Comparison of ENCODE assay signal across 13 mouse cellular contexts in the genomic region with DNA sequence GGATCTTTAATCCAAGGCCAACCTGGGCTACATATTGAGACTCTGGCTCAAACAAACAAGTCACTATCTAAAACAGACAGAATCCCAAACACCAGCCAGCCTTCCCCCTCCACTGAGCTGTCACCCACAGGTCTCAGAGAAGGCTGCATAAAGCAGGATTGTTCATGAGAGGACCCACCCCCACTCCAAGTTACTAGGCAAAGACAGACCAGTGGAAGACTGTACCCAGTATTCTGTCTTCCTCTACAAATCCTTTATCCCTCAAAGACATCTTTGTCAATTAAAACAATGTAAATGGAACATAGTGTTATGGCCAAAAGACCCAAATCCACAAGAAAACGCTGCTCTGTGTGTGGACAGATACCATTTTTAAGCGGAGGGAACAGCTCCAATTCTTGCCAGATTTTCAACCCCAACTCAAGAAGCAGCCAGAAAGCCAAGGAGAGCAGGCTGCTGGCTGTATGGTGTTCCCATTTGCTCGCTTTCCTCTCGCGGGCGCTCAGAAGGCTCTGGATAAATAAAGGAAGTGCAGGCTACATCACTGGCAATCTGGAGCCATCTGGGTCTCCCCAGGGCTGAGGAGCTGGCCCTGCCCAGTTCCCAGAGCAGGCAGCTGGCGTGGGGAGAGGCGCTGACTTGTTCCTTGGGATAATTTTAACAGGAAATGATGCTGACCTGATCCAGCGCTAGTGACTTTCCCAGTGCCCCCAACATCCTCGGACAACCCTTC. TPM values are rescaled to one million over a fixed set of nuclear protein-coding genes. Genes with fewer than 3 reads are reported as not detected.
A peak's percentile ranks its signal among the peaks of the same experiment; 100 is the strongest.
DNase-seq lines count a peak whose midpoint lies in the region; ATAC-seq and TF ChIP-seq lines count a peak whose summit lies in the region.
"Had no signal": no experiment of that assay in that cellular context is flagged by ENCODE, and none has a peak within 500 bp of the region (broad histone marks: within the 10 kb centered on the region; RNA-seq: fewer than 3 reads in every experiment).

No protein-coding gene starts in this region.

- H3K4me2 ChIP-seq in hindbrain, postnatal 0 days (ENCODE audit: low read depth, low read length) = no peak overlapping the region
- H3K4me2 ChIP-seq in hindbrain, embryonic 13.5 days = no peak overlapping the region
- no peak overlapping the region for H3K4me2 ChIP-seq in midbrain, embryonic 11.5 days
- H3K4me2 ChIP-seq: forebrain, embryonic 13.5 days; limb, embryonic 13.5 days had no signal

- 0 out of 2 replicates have a peak, but pooled peaks cover 1% of the 10 kb centered on the region for H3K9me3 ChIP-seq in hindbrain, postnatal 0 days (ENCODE audit: low read length)
- H3K9me3 ChIP-seq in hindbrain, embryonic 13.5 days = no peaks in the 10 kb centered on the region
- no peaks in the 10 kb centered on the region for H3K9me3 ChIP-seq in midbrain, embryonic 11.5 days (ENCODE audit: control insufficient read depth, low read length)
- H3K9me3 ChIP-seq: forebrain, embryonic 13.5 days had no signal

- no peak for TF ChIP-seq POLR2A in brain, embryonic 14.5 days (IDR thresholded peaks at IDR 0.05; ENCODE audit: borderline replicate concordance, extremely low read depth, insufficient read depth, insufficient read length, poor library complexity, severe bottlenecking)
- TF ChIP-seq POLR2A in cerebellum, adult 2 months (IDR thresholded peaks at IDR 0.05; ENCODE audit: borderline replicate concordance, insufficient read depth, low read length) = no peak

- ATAC-seq in hindbrain, postnatal 0 days = peak; percentile 73; the same call in 1 of the 2 replicates
- no peak for ATAC-seq in hindbrain, embryonic 13.5 days (ENCODE audit: low FRiP score)
- no peak for ATAC-seq in activated CD4-positive, CD25-positive, alpha-beta regulatory T cell, adult 4 months
- no peak for ATAC-seq in midbrain, embryonic 11.5 days (ENCODE audit: low FRiP score)
- ATAC-seq in monocyte, adult 5-6 weeks (replicated peaks; ENCODE audit: insufficient number of reproducible peaks, low FRiP score, low TSS enrichment, poor library complexity, severe bottlenecking) = no peak
- ATAC-seq: forebrain, embryonic 13.5 days had no signal

- 61% methylated on average over 10 of the region's 10 CpGs for whole genome bisulfite sequencing in hindbrain, postnatal 0 days
- WGBS in hindbrain, embryonic 13.5 days = 59% methylated on average over 10 of the region's 10 CpGs
- WGBS in cerebellum, adult 2 months = 14% methylated on average over 10 of the region's 10 CpGs
- 59% methylated on average over 10 of the region's 10 CpGs for WGBS in midbrain, embryonic 11.5 days

- no peaks in the 10 kb centered on the region for H3K36me3 ChIP-seq in hindbrain, postnatal 0 days (ENCODE audit: insufficient read depth, low read length)
- no peaks in the 10 kb centered on the region for H3K36me3 ChIP-seq in hindbrain, embryonic 13.5 days
- H3K36me3 ChIP-seq in midbrain, embryonic 11.5 days (ENCODE audit: control insufficient read depth, insufficient read depth, low read length) = no peaks in the 10 kb centered on the region
- H3K36me3 ChIP-seq: limb, embryonic 13.5 days had no signal

- 0 out of 2 replicates have a peak, but pooled peaks have one; percentile 7 for TF ChIP-seq CTCF in hindbrain, postnatal 0 days (IDR thresholded peaks at IDR 0.05; ENCODE audit: low read depth)
- TF ChIP-seq CTCF in brain, embryonic 14.5 days (IDR thresholded peaks at IDR 0.05; ENCODE audit: borderline replicate concordance, extremely low read depth, insufficient read depth, insufficient read length) = no peak
- TF ChIP-seq CTCF in cerebellum, adult 2 months (IDR thresholded peaks at IDR 0.05; ENCODE audit: borderline replicate concordance, insufficient read depth, low read depth, low read length) = no peak
- TF ChIP-seq CTCF in layer of hippocampus, adult 2 months (conservative IDR thresholded peaks at IDR 0.05) = no peak

- H3K27ac ChIP-seq in hindbrain, postnatal 0 days = no peak overlapping the region; the same call in 1 of the 2 replicates
- H3K27ac ChIP-seq in hindbrain, embryonic 13.5 days = no peak overlapping the region
- H3K27ac ChIP-seq in cerebellum, adult 2 months (ENCODE audit: insufficient read depth, low read length) = peak overlapping the region; percentile 91
- H3K27ac ChIP-seq in layer of hippocampus, adult 2 months = peak overlapping the region; percentile 4
- H3K27ac ChIP-seq in midbrain, embryonic 11.5 days (ENCODE audit: low read depth, low read length) = no peak overlapping the region
- H3K27ac ChIP-seq: forebrain, embryonic 13.5 days; limb, embryonic 13.5 days had no signal

- peak; percentile 39 for DNase-seq in hindbrain, postnatal 0 days (ENCODE audit: low spot score)
- peak; percentile 42 for DNase-seq in brain, embryonic 14.5 days (ENCODE audit: low read depth)
- DNase-seq in cerebellum, adult 2 months = peak; percentile 66 to 74
- DNase-seq in layer of hippocampus, adult 2 months (ENCODE audit: low spot score in 2 of 2) = peak; percentile 37 to 38
- no peak for DNase-seq in midbrain, embryonic 11.5 days (ENCODE audit: low spot score, missing footprints)

- no peaks in the 10 kb centered on the region for H3K27me3 ChIP-seq in hindbrain, postnatal 0 days (ENCODE audit: insufficient read depth, low read length)
- H3K27me3 ChIP-seq in hindbrain, embryonic 13.5 days = 0 out of 2 replicates have a peak, but pooled peaks cover 1% of the 10 kb centered on the region
- no peaks in the 10 kb centered on the region for H3K27me3 ChIP-seq in cerebellum, adult 2 months (ENCODE audit: control insufficient read depth, insufficient read depth, low read length)
- H3K27me3 ChIP-seq in midbrain, embryonic 11.5 days (ENCODE audit: control insufficient read depth, insufficient read depth, low read length) = no peaks in the 10 kb centered on the region
- H3K27me3 ChIP-seq: forebrain, embryonic 13.5 days had no signal

- H3K4me1 ChIP-seq in hindbrain, postnatal 0 days (ENCODE audit: insufficient read depth, low read length) = no peaks in the 10 kb centered on the region
- H3K4me1 ChIP-seq in hindbrain, embryonic 13.5 days (replicated peaks) = peaks cover 9% of the 10 kb centered on the region
- H3K4me1 ChIP-seq in cerebellum, adult 2 months (ENCODE audit: control insufficient read depth, insufficient read depth, low read length) = peaks cover 11% of the 10 kb centered on the region
- H3K4me1 ChIP-seq in midbrain, embryonic 11.5 days (ENCODE audit: control insufficient read depth, insufficient read depth, low read length) = no peaks in the 10 kb centered on the region
- H3K4me1 ChIP-seq: forebrain, embryonic 13.5 days had no signal

- H3K9ac ChIP-seq in hindbrain, postnatal 0 days (replicated peaks; ENCODE audit: low read length) = no peak overlapping the region
- H3K9ac ChIP-seq in hindbrain, embryonic 13.5 days = no peak overlapping the region
- no peak overlapping the region for H3K9ac ChIP-seq in midbrain, embryonic 11.5 days (ENCODE audit: low read length)
- H3K9ac ChIP-seq: forebrain, embryonic 13.5 days; limb, embryonic 13.5 days had no signal

- H3K4me3 ChIP-seq in hindbrain, postnatal 0 days (ENCODE audit: low read length) = no peak overlapping the region
- H3K4me3 ChIP-seq in hindbrain, embryonic 13.5 days = no peak overlapping the region
- no peak overlapping the region for H3K4me3 ChIP-seq in cerebellum, adult 2 months (replicated peaks; ENCODE audit: insufficient read depth, low read depth, low read length)
- H3K4me3 ChIP-seq in layer of hippocampus, adult 2 months = no peak overlapping the region
- no peak overlapping the region for H3K4me3 ChIP-seq in midbrain, embryonic 11.5 days (ENCODE audit: low read depth, low read length)
- H3K4me3 ChIP-seq: forebrain, embryonic 13.5 days; limb, embryonic 13.5 days had no signal

RNA-seq across cellular contexts. Expression of a gene that starts 7.1 kb away (rescaled TPM):
- 1.2 TPM in 2 replicates for total RNA-seq in hindbrain, postnatal 0 days (2014; rRNA removed)
- polyA plus RNA-seq in hindbrain, postnatal 0 days (2015; fragmentation: Nextera tagmentation; extraction: Ambion mirVana) = 1.2 and 1.3 TPM in 2 replicates
- 0.99 and 1.4 TPM in 2 replicates for polyA plus RNA-seq in hindbrain, embryonic 13.5 days (2015; fragmentation: Nextera tagmentation; extraction: Ambion mirVana)
- polyA plus RNA-seq in brain, embryonic 14.5 days (2012; rRNA removed) = 0.83 and 0.89 TPM in 2 replicates
- polyA plus RNA-seq in cerebellum, adult 2 months (2012; rRNA removed) = 40.2 and 44.4 TPM in 2 replicates
- total RNA-seq in layer of hippocampus, adult 2 months (2021) = 1 to 10 TPM; 3.3 to 3.4 TPM
- polyA plus RNA-seq in activated CD4-positive, CD25-positive, alpha-beta regulatory T cell, adult 4 months (2017; shearing (Covaris generic)) = 100 to 1,000 TPM; 149 to 158 TPM
- 0.61 and 0.69 TPM in 2 replicates for polyA plus RNA-seq in midbrain, embryonic 11.5 days (2014; fragmentation: Nextera tagmentation; extraction: Ambion mirVana)
- 31.7 to 64.8 TPM (median 33.2 TPM) in 3 replicates for total RNA-seq in monocyte, adult 5-6 weeks (2017)

RNA-seq across cellular contexts. Expression of a gene that starts 35.4 kb away (rescaled TPM):
- not detected in 2 replicates for total RNA-seq in hindbrain, postnatal 0 days (2014; rRNA removed)
- polyA plus RNA-seq in hindbrain, postnatal 0 days (2015; fragmentation: Nextera tagmentation; extraction: Ambion mirVana) = 0.23 and 0.37 TPM in 2 replicates
- 0.12 and 0.27 TPM in 2 replicates for polyA plus RNA-seq in hindbrain, embryonic 13.5 days (2015; fragmentation: Nextera tagmentation; extraction: Ambion mirVana)
- polyA plus RNA-seq in brain, embryonic 14.5 days (2012; rRNA removed) = 0.10 and 0.15 TPM in 2 replicates
- 0.57 and 0.72 TPM in 2 replicates for polyA plus RNA-seq in cerebellum, adult 2 months (2012; rRNA removed)
- under 1 TPM; 0.38 to 0.49 TPM for total RNA-seq in layer of hippocampus, adult 2 months (2021)
- 1 to 10 TPM in 1 of 2 experiments, under 1 TPM in 1; 0.37 to 1.5 TPM for polyA plus RNA-seq in activated CD4-positive, CD25-positive, alpha-beta regulatory T cell, adult 4 months (2017; shearing (Covaris generic))
- not detected in 2 replicates for polyA plus RNA-seq in midbrain, embryonic 11.5 days (2014; fragmentation: Nextera tagmentation; extraction: Ambion mirVana)
- total RNA-seq in monocyte, adult 5-6 weeks (2017) = 20.4 to 32.5 TPM (median 25.8 TPM) in 3 replicates
- polyA plus RNA-seq: forebrain, embryonic 13.5 days; neural tube, embryonic 11.5 days had no signal

RNA-seq across cellular contexts. Expression of a gene that starts 36.4 kb away (rescaled TPM):
- total RNA-seq in hindbrain, postnatal 0 days (2014; rRNA removed) = not detected in 2 replicates
- polyA plus RNA-seq in hindbrain, postnatal 0 days (2015; fragmentation: Nextera tagmentation; extraction: Ambion mirVana) = 0.09 and 0.14 TPM in 2 replicates
- polyA plus RNA-seq in hindbrain, embryonic 13.5 days (2015; fragmentation: Nextera tagmentation; extraction: Ambion mirVana) = not detected in 2 replicates
- not detected in 2 replicates for polyA plus RNA-seq in brain, embryonic 14.5 days (2012; rRNA removed)
- 0.11 and 0.24 TPM in 2 replicates for polyA plus RNA-seq in cerebellum, adult 2 months (2012; rRNA removed)
- under 1 TPM in 1 of 2 experiments, not detected in 1; 0.18 TPM for total RNA-seq in layer of hippocampus, adult 2 months (2021)
- polyA plus RNA-seq in activated CD4-positive, CD25-positive, alpha-beta regulatory T cell, adult 4 months (2017; shearing (Covaris generic)) = not detected
- not detected in 2 replicates for polyA plus RNA-seq in midbrain, embryonic 11.5 days (2014; fragmentation: Nextera tagmentation; extraction: Ambion mirVana)
- 160 to 198 TPM (median 162 TPM) in 3 replicates for total RNA-seq in monocyte, adult 5-6 weeks (2017)
- polyA plus RNA-seq: forebrain, embryonic 13.5 days; kidney, embryonic 14.5 days; neural tube, embryonic 11.5 days had no signal

RNA-seq across cellular contexts. Expression of a gene that starts 50.2 kb away (rescaled TPM):
- total RNA-seq in hindbrain, postnatal 0 days (2014; rRNA removed) = not detected in 2 replicates
- not detected in 2 replicates for polyA plus RNA-seq in hindbrain, postnatal 0 days (2015; fragmentation: Nextera tagmentation; extraction: Ambion mirVana)
- not detected in 2 replicates for polyA plus RNA-seq in hindbrain, embryonic 13.5 days (2015; fragmentation: Nextera tagmentation; extraction: Ambion mirVana)
- polyA plus RNA-seq in brain, embryonic 14.5 days (2012; rRNA removed) = 0.10 TPM in 1 of 2 replicates, not detected in the other
- polyA plus RNA-seq in cerebellum, adult 2 months (2012; rRNA removed) = 1.7 TPM in 2 replicates
- total RNA-seq in layer of hippocampus, adult 2 months (2021) = under 1 TPM in 1 of 2 experiments, not detected in 1; 0.87 TPM
- polyA plus RNA-seq in activated CD4-positive, CD25-positive, alpha-beta regulatory T cell, adult 4 months (2017; shearing (Covaris generic)) = not detected
- polyA plus RNA-seq in midbrain, embryonic 11.5 days (2014; fragmentation: Nextera tagmentation; extraction: Ambion mirVana) = not detected in 2 replicates
- 358 to 471 TPM (median 466 TPM) in 3 replicates for total RNA-seq in monocyte, adult 5-6 weeks (2017)
- polyA plus RNA-seq: forebrain, embryonic 13.5 days; heart, postnatal 0 days; kidney, embryonic 14.5 days; limb, embryonic 13.5 days; neural tube, embryonic 11.5 days had no signal

Comparison
In these comparisons a context has a peak if more than half of its experiments do, and no peak if none do; other contexts are left out.
1. H3K27ac ChIP-seq: peak in cerebellum, adult 2 months (single experiment) and layer of hippocampus, adult 2 months (single experiment); none in hindbrain, postnatal 0 days (single experiment), hindbrain, embryonic 13.5 days (single experiment) and midbrain, embryonic 11.5 days (single experiment).
2. RNA of a gene that starts 7.1 kb away (polyA plus RNA-seq): 149 to 158 TPM in activated CD4-positive, CD25-positive, alpha-beta regulatory T cell, adult 4 months and 40.2 to 44.4 TPM in cerebellum, adult 2 months; 1.2 to 1.3 TPM in hindbrain, postnatal 0 days, 0.99 to 1.4 TPM in hindbrain, embryonic 13.5 days, 0.83 to 0.89 TPM in brain, embryonic 14.5 days and 0.61 to 0.69 TPM in midbrain, embryonic 11.5 days; every median in the first group is over 10 times any median in the second.